Mouse (Mus musculus) stomach, embryonic 16.5 days (tissue): ENCODE data around the gene Tmem240. TPM values are rescaled to one million over a fixed set of nuclear protein-coding genes. Genes with fewer than 3 reads are reported as not detected.
"Not testable (repeated sequence)": the region's sequence is repeated elsewhere in the genome, so short reads cannot be mapped to it uniquely, and the experiment has no call there.

Experiments used
- ATAC-seq: fragments of 200-750 bp; cut with Nextera tagmentation; 2 replicates; pipeline ENCODE4 v1.8.0; 2017; ENCODE audit warnings: moderate number of reproducible peaks, moderate TSS enrichment; ENCODE audit not compliant: insufficient read depth, low FRiP score
- H3K27ac ChIP-seq: fragments of 300-500 bp; sonication (generic); 2 replicates; pipeline ENCODE4 v1.5.1; 2014; ENCODE audit warnings: low read length
- H3K27me3 ChIP-seq: fragments of 300-500 bp; sonication (generic); 2 replicates; pipeline ENCODE4 v1.6.1; 2014; ENCODE audit warnings: low read length, control low read depth, mixed read lengths; ENCODE audit not compliant: control insufficient read depth, insufficient read depth
- H3K36me3 ChIP-seq: fragments of 300-500 bp; sonication (generic); 2 replicates; pipeline ENCODE4 v1.6.1; 2014; ENCODE audit warnings: low read length; ENCODE audit not compliant: control insufficient read depth, insufficient read depth
- H3K4me1 ChIP-seq: fragments of 300-500 bp; sonication (generic); 2 replicates; pipeline ENCODE4 v1.6.1; 2014; ENCODE audit warnings: low read length, control low read depth, mixed read lengths; ENCODE audit not compliant: control insufficient read depth, insufficient read depth
- H3K4me2 ChIP-seq: fragments of 300-500 bp; sonication (generic); 2 replicates; pipeline ENCODE4 v1.6.1; 2014; ENCODE audit warnings: low read depth, low read length, mixed read lengths
- H3K4me3 ChIP-seq: fragments of 300-500 bp; sonication (generic); replicated peaks from 2 replicates; pipeline ENCODE4 v1.5.1; 2014; ENCODE audit warnings: mild to moderate bottlenecking, low read length
- H3K9ac ChIP-seq: fragments of 300-500 bp; sonication (generic); 2 replicates; pipeline ENCODE4 v1.6.1; 2014; ENCODE audit warnings: low read length
- H3K9me3 ChIP-seq: fragments of 300-500 bp; sonication (generic); replicated peaks from 2 replicates; pipeline ENCODE4 v1.6.1; 2016; ENCODE audit warnings: low read length, control low read depth; ENCODE audit not compliant: control insufficient read depth
- WGBS: fragments of 180-500 bp; shearing (Covaris S2); extraction: QIAGEN DNeasy Blood & Tissue Kit; methylation state at CpG from one replicate; pipeline ENCODE4 v1.1.7; 2014; 5-methylcytosine and 5-hydroxymethylcytosine counted together
- polyA plus RNA-seq: library from polyadenylated mRNA; unstranded; fragments of >200 nt; fragmentation: Nextera tagmentation; extraction: Ambion mirVana; gene quantifications from 2 replicates; pipeline ENCODE4 v1.2.1, GENCODE M21; 2015

Gene Tmem240
- polyA plus RNA-seq = 0.46 and 0.47 TPM in 2 replicates

GRCm38 (mm10) chr4:155734350-155734941 lies at the start of gene Tmem240:
Tmem240 (plus strand) TSS chr4:155734800.
- H3K4me3 ChIP-seq = peak within 1 kb of the TSS; percentile 74
- no peaks in the 10 kb centered on the region for H3K9me3 ChIP-seq
- peak within 1 kb of the TSS; percentile 94 for H3K4me2 ChIP-seq
- H3K4me1 ChIP-seq = peaks cover 14% of the 10 kb centered on the region
- no peaks in the 10 kb centered on the region for H3K27me3 ChIP-seq
- H3K27ac ChIP-seq = peak within 1 kb of the TSS; percentile 57
- no peaks in the 10 kb centered on the region for H3K36me3 ChIP-seq
- under 1% methylated on average over 27 of the region's 35 CpGs for whole genome bisulfite sequencing
- ATAC-seq = peak; percentile 94
- H3K9ac ChIP-seq = peak within 1 kb of the TSS; percentile 85

- ATAC-seq = not testable (repeated sequence)
Measured at GRCm38 (mm10) chr4:155687764-155688163, 46.8 kb upstream of the Tmem240 start.

DNA sequence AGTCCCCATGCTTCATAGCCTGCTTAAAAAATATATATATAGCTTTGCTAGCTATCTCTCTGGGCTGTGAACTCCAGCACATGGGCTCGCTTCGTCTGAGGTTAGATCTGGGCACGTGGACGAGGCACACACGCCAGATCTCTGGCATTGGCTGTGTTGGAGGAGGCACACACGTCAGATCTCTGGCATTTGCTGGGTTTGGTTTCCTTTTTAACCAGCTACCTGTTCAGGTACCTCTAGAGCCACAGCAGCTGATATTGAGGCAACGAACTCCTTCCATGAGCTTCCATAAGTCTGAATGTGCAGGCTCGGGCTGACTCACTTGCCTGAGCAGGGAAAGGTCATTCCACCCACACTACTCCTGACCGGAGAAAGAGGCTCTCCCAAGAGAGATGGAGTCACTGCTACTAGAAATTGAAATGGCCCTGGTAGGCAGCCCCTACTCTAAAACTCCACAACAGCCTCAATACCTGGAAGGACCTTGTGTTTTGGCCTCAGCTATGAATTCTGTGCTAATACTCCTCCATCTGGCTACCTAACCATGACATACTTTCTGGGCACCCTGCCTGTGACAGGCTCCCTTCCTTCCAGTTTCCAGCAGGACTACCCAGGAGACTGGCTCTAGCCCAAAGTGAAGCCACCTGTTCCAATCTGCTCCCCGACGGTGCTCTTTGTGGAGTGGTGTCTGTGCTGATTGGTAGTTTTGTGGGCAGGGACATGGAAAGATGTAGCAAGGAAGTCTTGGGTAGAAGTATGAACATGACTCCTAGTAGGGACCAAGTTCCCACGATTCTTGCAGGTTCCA lies 43.8 kb upstream of the Tmem240 start:
- no peak for ATAC-seq
- no peaks in the 10 kb centered on the region for H3K27me3 ChIP-seq

More at GRCm38 (mm10) chr4:155687764-155688163, 46.8 kb upstream of the Tmem240 start:
- not testable (repeated sequence) for H3K9me3 ChIP-seq, H3K4me3 ChIP-seq, H3K4me1 ChIP-seq, H3K36me3 ChIP-seq, H3K9ac ChIP-seq, H3K4me2 ChIP-seq, H3K27me3 ChIP-seq
- peak overlapping the region; percentile 60 for H3K27ac ChIP-seq
- WGBS = 74% methylated on average over 4 of the region's 4 CpGs

DNA sequence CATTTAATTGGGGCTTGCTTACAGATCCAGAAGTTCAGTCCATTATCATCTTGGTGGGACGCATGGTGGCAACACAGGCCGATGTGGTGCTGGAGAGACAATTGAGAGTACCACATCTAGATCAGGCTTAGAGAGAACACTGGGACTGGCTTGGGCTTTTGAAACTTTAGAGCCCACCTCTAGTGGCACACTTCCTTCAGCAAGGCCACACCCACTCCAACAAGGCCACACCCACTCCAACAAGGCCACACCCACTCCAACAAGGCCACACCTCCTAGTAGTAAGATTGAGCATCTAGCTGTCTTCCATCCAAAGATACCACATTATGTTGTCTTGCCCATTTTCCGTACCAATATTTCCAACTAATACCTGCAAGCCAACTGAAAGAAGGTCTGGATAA lies 42.2 kb upstream of the Tmem240 start:
- H3K9me3 ChIP-seq = no peaks in the 10 kb centered on the region
- no peak overlapping the region for H3K9ac ChIP-seq
- no peaks in the 10 kb centered on the region; the same call in 1 of the 2 replicates for H3K27me3 ChIP-seq
- no peak overlapping the region for H3K4me2 ChIP-seq
- H3K4me1 ChIP-seq = peaks cover 20% of the 10 kb centered on the region
- ATAC-seq = no peak
- 97% methylated on average over 3 of the region's 3 CpGs for WGBS
- H3K36me3 ChIP-seq = no peaks in the 10 kb centered on the region
- H3K27ac ChIP-seq = no peak overlapping the region
- H3K4me3 ChIP-seq = no peak overlapping the region

More for the DNA sequence above, 43.8 kb upstream of the Tmem240 start:
- H3K9me3 ChIP-seq = no peaks in the 10 kb centered on the region
- no peak overlapping the region for H3K4me3 ChIP-seq
- H3K4me2 ChIP-seq = no peak overlapping the region
- H3K27ac ChIP-seq = no peak overlapping the region
- H3K9ac ChIP-seq = no peak overlapping the region
- WGBS = 77% methylated on average over 12 of the region's 12 CpGs
- no peaks in the 10 kb centered on the region for H3K36me3 ChIP-seq
- H3K4me1 ChIP-seq = peaks cover 12% of the 10 kb centered on the region; the same call in 1 of the 2 replicates

DNA sequence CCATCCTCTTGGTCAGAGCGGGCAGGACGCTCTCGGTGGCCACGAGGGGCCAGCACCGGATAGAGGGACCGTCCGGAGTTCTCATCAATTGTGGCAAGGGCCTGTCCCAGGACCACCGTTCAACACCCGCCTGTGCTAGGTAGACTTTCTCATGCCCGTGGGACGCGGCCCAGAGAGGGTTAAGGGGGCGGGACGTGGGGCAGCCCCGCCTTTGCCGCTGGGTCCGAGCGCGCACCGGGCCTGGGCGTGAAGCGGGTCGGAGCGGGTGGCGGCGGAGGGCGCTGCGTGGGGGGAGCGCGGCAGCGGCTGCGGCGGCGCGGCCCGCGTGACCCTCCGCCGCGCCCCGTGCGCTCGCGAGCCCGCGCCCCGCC lies 40.5 kb upstream of the Tmem240 start, which contains the start of gene Fndc10:
Fndc10 (plus strand) TSS at position 232 of the 371 bp plus-strand sequence.
- Histone ChIP-seq H3K36me3 (no peaks in the 10 kb centered on the region), H3K27ac (no peak within 1 kb of the TSS; the same call in 1 of the 2 replicates), H3K4me3 (peak within 1 kb of the TSS; percentile 71), H3K4me1 (peaks cover 20% of the 10 kb centered on the region), H3K4me2 (peak within 1 kb of the TSS; percentile 98), H3K9me3 (no peaks in the 10 kb centered on the region), H3K9ac (peak within 1 kb of the TSS; percentile 90), H3K27me3 (no peaks in the 10 kb centered on the region; the same call in 1 of the 2 replicates)
- peak; percentile 82 for ATAC-seq
- under 1% methylated on average over 41 of the region's 47 CpGs for WGBS

- ATAC-seq = peak; percentile 68
Measured at GRCm38 (mm10) chr4:155694482-155695401, 39.9 kb upstream of the Tmem240 start.

DNA sequence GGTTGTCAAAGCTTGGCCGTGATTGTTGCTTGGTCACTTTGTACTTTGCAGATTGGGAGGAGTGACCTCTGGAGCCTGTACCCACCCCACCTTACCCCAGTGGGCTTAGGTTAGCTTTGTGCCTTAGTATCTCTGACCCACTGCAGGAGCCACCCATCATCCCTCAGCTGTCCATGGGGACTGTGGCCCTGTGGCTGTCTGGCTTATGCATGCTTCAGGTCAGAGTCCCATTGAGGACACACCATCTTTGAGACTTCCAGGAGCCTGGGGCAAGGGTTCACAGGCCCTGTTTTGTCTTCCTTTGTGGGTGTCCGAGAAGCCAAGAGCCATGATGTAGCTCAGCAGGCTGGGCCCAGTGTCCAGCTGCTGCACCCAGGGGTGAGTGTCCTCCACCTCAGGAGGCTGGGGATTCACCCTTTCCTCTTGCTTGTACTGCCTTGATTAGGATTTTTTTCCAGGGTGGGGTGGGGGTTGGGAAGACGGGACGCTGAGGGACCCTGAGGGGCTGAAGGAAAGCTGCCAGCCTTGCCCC lies 39.0 kb upstream of the Tmem240 start:
- ATAC-seq = no peak
- Histone ChIP-seq H3K4me3 (peak overlapping the region; percentile 71), H3K9me3 (no peaks in the 10 kb centered on the region), H3K36me3 (no peaks in the 10 kb centered on the region), H3K9ac (peak overlapping the region; percentile 90), H3K27ac (no peak overlapping the region), H3K4me2 (peak overlapping the region; percentile 98), H3K4me1 (peaks cover 20% of the 10 kb centered on the region), H3K27me3 (no peaks in the 10 kb centered on the region; the same call in 1 of the 2 replicates)
- 80% methylated on average over 4 of the region's 4 CpGs for WGBS

More at GRCm38 (mm10) chr4:155694482-155695401, 39.9 kb upstream of the Tmem240 start:
- Histone ChIP-seq H3K27ac (no peak overlapping the region; the same call in 1 of the 2 replicates), H3K36me3 (no peaks in the 10 kb centered on the region), H3K9ac (peak overlapping the region; percentile 90), H3K9me3 (no peaks in the 10 kb centered on the region), H3K27me3 (no peaks in the 10 kb centered on the region; the same call in 1 of the 2 replicates), H3K4me3 (peak overlapping the region; percentile 71), H3K4me1 (peaks cover 20% of the 10 kb centered on the region), H3K4me2 (peak overlapping the region; percentile 98)
- WGBS = 1% methylated on average over 92 of the region's 92 CpGs
